Mouse (Mus musculus) CH12.LX (cell line): ENCODE measurements around the gene Slx4ip. TPM values are rescaled to one million over a fixed set of nuclear protein-coding genes. Genes with fewer than 3 reads are reported as not detected.

Experiments used
- DNase-seq: peaks from one replicate; pipeline ENCODE4 v3.0.0-alpha.2; 2013; ENCODE audit errors: extremely low read depth
- H3K27ac ChIP-seq: 2 replicates; pipeline ENCODE4 v1.5.1; 2012; ENCODE audit warnings: low read depth, mild to moderate bottlenecking, control low read depth, moderate library complexity; ENCODE audit not compliant: insufficient read depth
- H3K27me3 ChIP-seq: replicated peaks from 2 replicates; pipeline ENCODE3; 2012; ENCODE audit warnings: inconsistent platforms
- H3K36me3 ChIP-seq, 2 experiments: replicated peaks in 1 of 2; 2 replicates each; pipeline versions ENCODE3 to v1.6.1; 2012; ENCODE audit warnings: inconsistent platforms in 1 of 2, low read length in 1 of 2, mild to moderate bottlenecking in 1 of 2, mixed read lengths in 1 of 2, moderate library complexity in 1 of 2; ENCODE audit not compliant: control insufficient read depth in 1 of 2, insufficient read depth in 1 of 2
- H3K4me1 ChIP-seq, 2 experiments: 2 replicates each; pipeline ENCODE4 v1.6.1; 2012; ENCODE audit warnings: inconsistent platforms in 1 of 2, moderate library complexity in 1 of 2; ENCODE audit not compliant: insufficient read depth in 2 of 2, control insufficient read depth in 1 of 2
- H3K4me2 ChIP-seq: 2 replicates; pipeline ENCODE4 v1.6.1; 2012; ENCODE audit warnings: low read depth, mild to moderate bottlenecking, control low read depth; ENCODE audit not compliant: poor library complexity, insufficient read depth, severe bottlenecking
- H3K4me3 ChIP-seq, 3 experiments: fragments of 150-350 bp in 1 of 3; sonication (generic) in 1 of 3; replicated peaks in 1 of 3; 2 replicates each; pipeline versions ENCODE3 to v1.5.1; 2011 to 2012; ENCODE audit warnings: low read depth in 2 of 3, low read length in 2 of 3, mild to moderate bottlenecking in 2 of 3, moderate library complexity in 2 of 3, control low read depth in 1 of 3, improper control_type of control experiment in 1 of 3, inconsistent platforms in 1 of 3, mixed read lengths in 1 of 3; ENCODE audit not compliant: poor library complexity in 1 of 3
- H3K79me2 ChIP-seq: replicated peaks from 2 replicates; pipeline ENCODE4 v1.6.1; 2012; ENCODE audit warnings: mild to moderate bottlenecking, moderate library complexity; ENCODE audit not compliant: control insufficient read depth, poor library complexity, insufficient read depth, severe bottlenecking; ENCODE audit errors: extremely low read depth
- H3K9ac ChIP-seq: 2 replicates; pipeline ENCODE4 v1.6.1; 2012; ENCODE audit warnings: low read depth, mild to moderate bottlenecking, control low read depth, moderate library complexity; ENCODE audit not compliant: insufficient read depth
- H3K9me3 ChIP-seq: replicated peaks from 2 replicates; pipeline ENCODE3; 2012; ENCODE audit warnings: low read length, inconsistent platforms, mixed read lengths
- BHLHE40 ChIP-seq: IDR thresholded peaks from 2 replicates; pipeline ENCODE4 v1.6.1; 2011; ENCODE audit warnings: mild to moderate bottlenecking, low read depth, low read length, improper control_type of control experiment
- CHD1 ChIP-seq: IDR thresholded peaks from 2 replicates; pipeline ENCODE4 v1.6.1; 2012; ENCODE audit warnings: low read depth, low read length, improper control_type of control experiment, inconsistent platforms
- CHD2 ChIP-seq: IDR thresholded peaks from 2 replicates; pipeline ENCODE4 v1.6.1; 2011; ENCODE audit warnings: low read length, improper control_type of control experiment
- ELF1 ChIP-seq: IDR thresholded peaks from 2 replicates; pipeline ENCODE4 v1.6.1; 2014; ENCODE audit warnings: low read depth, mild to moderate bottlenecking, inconsistent platforms, low read length, improper control_type of control experiment
- ETS1 ChIP-seq: conservative IDR thresholded peaks from 2 replicates; pipeline ENCODE4 v1.6.1; 2012; ENCODE audit warnings: low read depth, mild to moderate bottlenecking, inconsistent platforms, low read length, improper control_type of control experiment, moderate library complexity
- GABPA ChIP-seq: IDR thresholded peaks from 2 replicates; pipeline ENCODE4 v1.6.1; 2012; ENCODE audit warnings: low read depth, low read length, improper control_type of control experiment, inconsistent platforms; ENCODE audit not compliant: insufficient replicate concordance
- HCFC1 ChIP-seq: IDR thresholded peaks from 2 replicates; pipeline ENCODE4 v1.6.1; 2012; ENCODE audit warnings: low read depth, mild to moderate bottlenecking, inconsistent platforms, low read length, improper control_type of control experiment
- IRF4 ChIP-seq: IDR thresholded peaks from 2 replicates; pipeline ENCODE4 v1.6.1; 2014; ENCODE audit warnings: low read depth, mild to moderate bottlenecking, inconsistent platforms, low read length, improper control_type of control experiment
- JUN ChIP-seq: IDR thresholded peaks from 2 replicates; pipeline ENCODE4 v1.6.1; 2011; ENCODE audit warnings: low read depth, mild to moderate bottlenecking, low read length, improper control_type of control experiment, moderate library complexity; ENCODE audit not compliant: insufficient read depth
- JUND ChIP-seq: conservative IDR thresholded peaks from 2 replicates; pipeline ENCODE4 v1.6.1; 2011; ENCODE audit warnings: low read depth, low read length, improper control_type of control experiment
- KAT2A ChIP-seq: IDR thresholded peaks from 2 replicates; pipeline ENCODE4 v1.6.1; 2012; ENCODE audit warnings: low read length, improper control_type of control experiment, inconsistent platforms; ENCODE audit not compliant: insufficient replicate concordance
- MAFK ChIP-seq: IDR thresholded peaks from 2 replicates; pipeline ENCODE4 v1.6.1; 2011; ENCODE audit warnings: low read length, improper control_type of control experiment; ENCODE audit not compliant: insufficient replicate concordance
- NRF1 ChIP-seq: IDR thresholded peaks from 2 replicates; pipeline ENCODE4 v1.6.1; 2014; ENCODE audit warnings: low read depth, mild to moderate bottlenecking, inconsistent platforms, low read length, improper control_type of control experiment, moderate library complexity
- POLR2AphosphoS2 ChIP-seq: IDR thresholded peaks from 2 replicates; pipeline ENCODE4 v1.6.1; 2011; ENCODE audit warnings: low read depth, low read length, improper control_type of control experiment
- RAD21 ChIP-seq: IDR thresholded peaks from 2 replicates; pipeline ENCODE4 v1.6.1; 2011; ENCODE audit warnings: low read depth, mild to moderate bottlenecking, low read length, improper control_type of control experiment, moderate library complexity
- SMC3 ChIP-seq: IDR thresholded peaks from 2 replicates; pipeline ENCODE4 v1.6.1; 2011; ENCODE audit warnings: low read depth, low read length, improper control_type of control experiment
- TBP ChIP-seq: conservative IDR thresholded peaks from 2 replicates; pipeline ENCODE4 v1.6.1; 2011; ENCODE audit warnings: low read depth, low read length, improper control_type of control experiment
- UBTF ChIP-seq: IDR thresholded peaks from 2 replicates; pipeline ENCODE4 v1.6.1; 2012; ENCODE audit warnings: low read depth, mild to moderate bottlenecking, inconsistent platforms, low read length, improper control_type of control experiment, moderate library complexity
- USF1 ChIP-seq: IDR thresholded peaks from 2 replicates; pipeline ENCODE4 v1.6.1; 2014; ENCODE audit warnings: low read depth, mild to moderate bottlenecking, inconsistent platforms, low read length, improper control_type of control experiment
- ZKSCAN1 ChIP-seq: IDR thresholded peaks from 2 replicates; pipeline ENCODE4 v1.6.1; 2012; ENCODE audit warnings: low read depth, inconsistent platforms, low read length, improper control_type of control experiment, borderline replicate concordance
- ZMIZ1 ChIP-seq: IDR thresholded peaks from 2 replicates; pipeline ENCODE4 v1.6.1; 2012; ENCODE audit warnings: low read depth, mild to moderate bottlenecking, inconsistent platforms, low read length, improper control_type of control experiment
- dilution Hi-C: fragments of 300-500 bp; cut with MboI; formaldehyde crosslinking; loops from 2 replicates; pipeline ENCODE4 v1.14.3; 2020; ENCODE audit warnings: low sequenced_read_pairs; ENCODE audit not compliant: extremely low pct_unique_long_range_greater_than_20kb, extremely low pct_ligation_motif_present
- in situ Hi-C: fragments of 300-500 bp; cut with MboI; formaldehyde crosslinking; loops from 3 replicates; pipeline ENCODE4 v1.14.3; 2019; ENCODE audit warnings: low sequenced_read_pairs, low pct_ligation_motif_present, low pct_unique_long_range_greater_than_20kb, mixed read lengths
- polyA plus RNA-seq: library from polyadenylated mRNA; unstranded; fragments of >175 nt; gene quantifications from 2 replicates; pipeline ENCODE4 v1.2.1, GENCODE M21; 2012; ENCODE audit warnings: low read depth; ENCODE audit not compliant: insufficient read length
- total RNA-seq, 2 experiments: library from RNA; depleted of rRNA; stranded (reverse); fragments of 300-350 nt in 1 of 2; fragments of >200 nt in 1 of 2; gene quantifications; 2 replicates each; pipeline ENCODE4 v1.2.3; 2012 to 2014

Gene Slx4ip
- total and polyA plus RNA-seq, 3 experiments: 4.1 to 6.7 (median 4.7) TPM

DNA sequence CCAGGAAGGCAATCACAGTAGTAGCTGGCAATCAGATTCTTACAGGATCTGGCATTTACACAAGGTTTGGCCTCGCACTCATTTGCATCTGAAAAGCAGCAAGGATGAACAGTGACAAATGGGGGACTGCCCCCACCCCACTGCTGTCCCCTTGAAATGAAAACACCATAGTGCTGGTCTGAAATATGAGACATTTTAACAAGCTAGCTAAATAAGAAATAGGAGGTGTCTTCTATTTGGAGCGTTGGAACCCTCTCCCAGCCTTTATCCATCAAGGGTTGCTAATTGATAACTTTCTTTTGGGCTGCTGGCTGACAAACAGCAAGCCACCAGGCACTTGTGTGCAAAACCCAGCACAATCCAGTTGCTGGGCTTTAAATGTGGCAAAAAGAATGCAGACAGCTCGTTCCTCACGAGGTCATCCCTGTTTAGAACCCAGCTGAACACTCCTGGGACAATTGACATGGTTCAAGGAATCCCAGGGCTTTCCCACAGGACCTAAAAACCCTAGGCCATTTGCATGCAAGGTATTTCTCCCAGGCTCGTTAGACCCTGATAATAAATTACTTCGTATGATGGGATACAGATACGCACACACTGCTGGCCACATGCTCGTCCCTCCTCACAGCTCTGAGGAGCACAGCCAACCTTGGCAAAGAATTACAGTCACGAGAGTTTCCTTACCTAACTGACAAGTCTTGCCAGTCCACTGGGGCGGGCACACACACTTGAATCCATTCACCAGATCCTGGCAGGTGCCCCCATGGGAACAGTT, 201.7 kb downstream of the Slx4ip start:
- peaks cover 2% of the 10 kb centered on the region for H3K9me3 ChIP-seq
- dilution Hi-C loops (no loop called here), in situ Hi-C loops (no loop called here)
- DNase-seq: no peak
- no peaks in the 10 kb centered on the region for H3K79me2 ChIP-seq
- peaks cover 0 to 8% of the 10 kb centered on the region in 2 experiments; a peak in 2 of 4 replicates for H3K4me1 ChIP-seq
- TF ChIP-seq ZMIZ1 (no peak), TBP (no peak), GABPA (no peak), UBTF (no peak), ZKSCAN1 (no peak), ETS1 (no peak), BHLHE40 (no peak), POLR2AphosphoS2 (no peak), JUND (no peak), CHD2 (no peak), MAFK (no peak), USF1 (no peak), ELF1 (no peak), NRF1 (no peak), SMC3 (no peak), CHD1 (no peak), KAT2A (no peak), IRF4 (no peak)
- H3K4me3 ChIP-seq: no peak overlapping the region
- H3K27me3 ChIP-seq: no peaks in the 10 kb centered on the region
- no peak overlapping the region for H3K9ac ChIP-seq
- H3K27ac ChIP-seq: no peak overlapping the region
- H3K4me2 ChIP-seq: no peak overlapping the region
- H3K36me3 ChIP-seq: no peaks in the 10 kb centered on the region

DNA sequence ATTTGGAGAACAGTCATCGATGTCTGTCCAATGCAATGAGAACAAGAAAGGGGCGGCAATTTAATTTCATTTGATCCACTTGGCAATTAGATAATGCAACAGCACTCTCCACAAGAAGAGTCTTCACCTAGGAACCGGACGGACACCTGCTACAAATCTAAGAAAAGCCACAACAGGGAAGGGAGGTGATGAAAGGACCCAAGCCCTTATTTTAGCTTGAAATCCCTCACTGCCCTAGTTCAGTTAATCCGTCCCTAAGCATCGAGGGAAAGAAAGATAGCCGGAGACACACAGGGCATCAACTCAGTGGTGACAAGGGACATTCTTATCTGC, 202.2 kb downstream of the Slx4ip start:
- Histone ChIP-seq H3K9ac (no peak overlapping the region), H3K27me3 (no peaks in the 10 kb centered on the region), H3K4me2 (no peak overlapping the region), H3K4me3 (no peak overlapping the region), H3K4me1 (peaks cover 0 to 10% of the 10 kb centered on the region in 2 experiments; a peak in 2 of 4 replicates), H3K27ac (no peak overlapping the region), H3K79me2 (no peaks in the 10 kb centered on the region), H3K36me3 (no peaks in the 10 kb centered on the region), H3K9me3 (peaks cover 2% of the 10 kb centered on the region)
- in situ Hi-C loops (no loop called here), dilution Hi-C loops (no loop called here)
- no peak for DNase-seq
- no peak for TF ChIP-seq CHD2
- no peak for TF ChIP-seq HCFC1
- TF ChIP-seq RAD21: no peak
- no peak for TF ChIP-seq NRF1
- TF ChIP-seq POLR2AphosphoS2: no peak
- TF ChIP-seq JUN: no peak
- TF ChIP-seq TBP: no peak
